Comparison of ENCODE assay signal across 23 mouse cellular contexts in the genomic region with DNA sequence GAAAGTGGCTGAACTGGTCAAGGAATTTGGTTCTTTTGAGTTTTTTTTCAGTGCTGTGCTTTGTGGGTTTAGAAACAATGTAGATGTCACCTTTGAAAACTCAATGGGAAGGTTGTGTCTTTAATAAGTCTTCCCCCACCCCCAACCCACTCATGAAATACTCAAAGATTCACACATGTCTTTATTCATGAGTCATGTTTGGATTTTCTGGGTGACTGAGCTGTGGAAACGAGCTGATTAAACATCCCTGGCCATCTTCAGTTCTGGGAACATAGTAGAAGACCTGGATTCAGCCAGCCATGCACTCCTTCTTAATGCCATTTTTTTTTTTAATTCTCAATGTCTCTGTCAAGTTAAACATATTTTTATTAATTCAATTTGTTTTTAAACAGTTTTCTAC.
"Had no signal": no experiment of that assay in that cellular context is flagged by ENCODE, and none has a peak within 500 bp of the region (broad histone marks: within the 10 kb centered on the region; RNA-seq: fewer than 3 reads in every experiment).

No protein-coding gene starts in this region.

- H3K36me3 ChIP-seq: embryonic facial prominence, embryonic 10.5 days; embryonic facial prominence, embryonic 12.5 days; embryonic facial prominence, embryonic 13.5 days; embryonic facial prominence, embryonic 15.5 days; forebrain, embryonic 10.5 days; forebrain, embryonic 12.5 days; forebrain, embryonic 15.5 days; heart, embryonic 10.5 days had no signal

- H3K27me3 ChIP-seq: embryonic facial prominence, embryonic 12.5 days; embryonic facial prominence, embryonic 13.5 days; embryonic facial prominence, embryonic 15.5 days; forebrain, embryonic 12.5 days; forebrain, embryonic 13.5 days; forebrain, embryonic 15.5 days had no signal

- H3K9me3 ChIP-seq: embryonic facial prominence, embryonic 10.5 days; embryonic facial prominence, embryonic 12.5 days; embryonic facial prominence, embryonic 13.5 days; embryonic facial prominence, embryonic 15.5 days; forebrain, embryonic 10.5 days; forebrain, embryonic 12.5 days; forebrain, embryonic 13.5 days; forebrain, embryonic 15.5 days; heart, embryonic 10.5 days had no signal

- H3K9ac ChIP-seq: embryonic facial prominence, embryonic 12.5 days; embryonic facial prominence, embryonic 13.5 days; embryonic facial prominence, embryonic 15.5 days; forebrain, embryonic 12.5 days; forebrain, embryonic 13.5 days; forebrain, embryonic 15.5 days; forebrain, postnatal 0 days had no signal

- H3K27ac ChIP-seq: embryonic facial prominence, embryonic 10.5 days; embryonic facial prominence, embryonic 12.5 days; embryonic facial prominence, embryonic 13.5 days; embryonic facial prominence, embryonic 15.5 days; forebrain, embryonic 10.5 days; forebrain, embryonic 12.5 days; forebrain, embryonic 13.5 days; forebrain, embryonic 15.5 days; gastrocnemius, adult 2 months; heart, adult 2 months; heart, embryonic 10.5 days had no signal

- DNase-seq: cerebellum, adult 9-11 months; cerebellum, postnatal 25 days; cerebellum, postnatal 36 days; embryo, embryonic 11 days; gastrocnemius, adult 2 months; gastrocnemius, postnatal 10 days; gastrocnemius, postnatal 14 days; gastrocnemius, postnatal 25 days; gastrocnemius, postnatal 36 days; heart, adult 11 months; heart, adult 18-20 months; heart, adult 2 months had no signal

- H3K4me2 ChIP-seq: embryonic facial prominence, embryonic 12.5 days; embryonic facial prominence, embryonic 13.5 days; embryonic facial prominence, embryonic 15.5 days; forebrain, embryonic 12.5 days; forebrain, embryonic 13.5 days; forebrain, embryonic 15.5 days had no signal

- H3K4me1 ChIP-seq: embryonic facial prominence, embryonic 10.5 days; embryonic facial prominence, embryonic 12.5 days; embryonic facial prominence, embryonic 13.5 days; embryonic facial prominence, embryonic 15.5 days; forebrain, embryonic 10.5 days; forebrain, embryonic 12.5 days; forebrain, embryonic 13.5 days; forebrain, embryonic 15.5 days; heart, embryonic 10.5 days had no signal

- H3K4me3 ChIP-seq: embryonic facial prominence, embryonic 10.5 days; embryonic facial prominence, embryonic 12.5 days; embryonic facial prominence, embryonic 13.5 days; embryonic facial prominence, embryonic 15.5 days; erythroblast, embryonic 14.5 days; forebrain, embryonic 10.5 days; forebrain, embryonic 12.5 days; forebrain, embryonic 13.5 days; forebrain, embryonic 15.5 days; gastrocnemius, adult 2 months; heart, adult 2 months; heart, embryonic 10.5 days had no signal
